Mouse (Mus musculus) midbrain, embryonic 15.5 days (tissue): ENCODE measurements at regions not wholly inside any gene's neighbourhood (a gene's known extent, or its start where the extent isn't known, plus 50 kb on each side); places are given as distances from the start of the nearest gene placed in this dataset.
A peak's percentile ranks its signal among the peaks of the same experiment; 100 is the strongest.

Experiments used
- ATAC-seq: fragments of 200-750 bp; cut with Nextera tagmentation; replicated peaks from 2 replicates; pipeline ENCODE4 v1.8.0; 2017; ENCODE audit warnings: moderate TSS enrichment
- H3K27ac ChIP-seq: fragments of 300-500 bp; sonication (generic); 2 replicates; pipeline ENCODE4 v1.5.1; 2015; ENCODE audit warnings: mild to moderate bottlenecking, inconsistent platforms
- H3K27me3 ChIP-seq: fragments of 300-500 bp; sonication (generic); replicated peaks from 2 replicates; pipeline ENCODE4 v1.6.1; 2015; ENCODE audit warnings: inconsistent platforms
- H3K36me3 ChIP-seq: fragments of 300-500 bp; sonication (generic); replicated peaks from 2 replicates; pipeline ENCODE4 v1.6.1; 2015; ENCODE audit warnings: inconsistent platforms
- H3K4me1 ChIP-seq: fragments of 300-500 bp; sonication (generic); 2 replicates; pipeline ENCODE4 v1.6.1; 2015; ENCODE audit warnings: inconsistent platforms
- H3K4me2 ChIP-seq: fragments of 300-500 bp; sonication (generic); 2 replicates; pipeline ENCODE4 v1.6.1; 2015; ENCODE audit warnings: inconsistent platforms, mild to moderate bottlenecking, moderate library complexity
- H3K4me3 ChIP-seq: fragments of 300-500 bp; sonication (generic); 2 replicates; pipeline ENCODE4 v1.5.1; 2015; ENCODE audit warnings: mild to moderate bottlenecking, inconsistent platforms
- H3K9ac ChIP-seq: fragments of 300-500 bp; sonication (generic); 2 replicates; pipeline ENCODE4 v1.6.1; 2015; ENCODE audit warnings: mild to moderate bottlenecking, inconsistent platforms
- H3K9me3 ChIP-seq: fragments of 300-500 bp; sonication (generic); 2 replicates; pipeline ENCODE4 v1.6.1; 2016; ENCODE audit warnings: inconsistent platforms
- WGBS: fragments of 180-500 bp; shearing (Covaris S2); methylation state at CpG from one replicate; pipeline ENCODE4 v1.1.7; 2015; ENCODE audit warnings: mixed read lengths; 5-methylcytosine and 5-hydroxymethylcytosine counted together

- Histone ChIP-seq H3K27ac (peak overlapping the region; percentile 7), H3K27me3 (no peaks in the 10 kb centered on the region), H3K4me1 (peaks cover 36% of the 10 kb centered on the region), H3K9ac (no peak overlapping the region), H3K4me2 (0 out of 2 replicates have a peak overlapping the region, but pooled peaks have one; percentile 4), H3K4me3 (no peak overlapping the region), H3K36me3 (no peaks in the 10 kb centered on the region), H3K9me3 (no peaks in the 10 kb centered on the region)
- 11% methylated on average over 18 of the region's 18 CpGs for WGBS
- ATAC-seq = peak; percentile 62
These were observed 109.0 kb upstream of the Thy1 start for GRCm38 (mm10) chr9:43934012-43934690.

DNA sequence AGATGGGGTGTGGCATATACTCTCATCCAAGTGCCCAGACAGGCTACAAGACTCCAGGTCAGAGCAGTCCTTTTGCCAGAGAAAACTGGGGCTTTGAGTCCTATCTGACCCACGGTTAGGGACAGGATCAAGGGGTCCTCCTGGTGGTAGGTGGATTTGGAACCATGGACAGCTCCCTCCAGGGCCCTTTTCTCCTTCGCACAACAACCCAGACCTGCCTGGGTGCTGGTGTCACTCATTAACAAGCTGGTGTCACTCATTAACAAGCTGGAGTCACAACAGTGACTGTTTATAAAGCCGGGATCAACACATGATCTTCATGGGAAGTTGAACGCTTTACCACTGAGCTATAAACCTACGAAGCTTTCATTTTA lies 108.5 kb upstream of the Thy1 start:
- Histone ChIP-seq H3K9ac (no peak overlapping the region), H3K36me3 (no peaks in the 10 kb centered on the region), H3K9me3 (no peaks in the 10 kb centered on the region), H3K27ac (peak overlapping the region; percentile 7; the same call in 1 of the 2 replicates), H3K27me3 (no peaks in the 10 kb centered on the region), H3K4me3 (no peak overlapping the region), H3K4me1 (peaks cover 31% of the 10 kb centered on the region), H3K4me2 (0 out of 2 replicates have a peak overlapping the region, but pooled peaks have one; percentile 4)
- WGBS = 33% methylated on average over 5 of the region's 5 CpGs
- ATAC-seq = no peak

- Histone ChIP-seq H3K27ac (no peak overlapping the region), H3K4me2 (no peak overlapping the region), H3K4me3 (no peak overlapping the region), H3K27me3 (no peaks in the 10 kb centered on the region), H3K36me3 (no peaks in the 10 kb centered on the region), H3K9ac (no peak overlapping the region), H3K4me1 (peaks cover 10% of the 10 kb centered on the region), H3K9me3 (no peaks in the 10 kb centered on the region)
- no peak for ATAC-seq
- WGBS = 71% methylated on average over 11 of the region's 11 CpGs
These were observed 103.8 kb upstream of the Thy1 start for GRCm38 (mm10) chr9:43939336-43939735.

DNA sequence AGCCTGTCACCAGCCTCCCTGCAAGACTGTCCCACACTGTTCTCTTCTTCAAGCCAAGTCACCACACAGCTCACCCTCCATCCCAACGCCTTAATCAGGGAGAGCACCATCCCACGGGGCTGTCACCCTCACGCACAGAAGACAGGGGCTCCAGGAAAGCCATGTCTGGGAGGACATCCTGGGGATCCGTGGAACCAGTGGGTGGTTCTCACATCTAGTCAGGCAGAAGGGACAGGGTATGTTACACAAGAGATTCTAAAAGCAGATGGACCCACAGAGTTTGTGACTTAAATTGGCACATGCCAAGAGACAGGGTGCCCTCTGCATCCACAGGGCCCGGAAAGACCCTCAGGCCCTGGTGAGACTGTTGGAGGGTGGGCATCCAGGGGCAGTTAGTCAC lies 101.0 kb upstream of the Thy1 start:
- ATAC-seq = no peak
- Histone ChIP-seq H3K9ac (no peak overlapping the region), H3K27ac (no peak overlapping the region), H3K9me3 (no peaks in the 10 kb centered on the region), H3K36me3 (no peaks in the 10 kb centered on the region), H3K27me3 (no peaks in the 10 kb centered on the region), H3K4me2 (no peak overlapping the region), H3K4me3 (no peak overlapping the region), H3K4me1 (peaks cover 6% of the 10 kb centered on the region)
- WGBS = 82% methylated on average over 5 of the region's 5 CpGs

DNA sequence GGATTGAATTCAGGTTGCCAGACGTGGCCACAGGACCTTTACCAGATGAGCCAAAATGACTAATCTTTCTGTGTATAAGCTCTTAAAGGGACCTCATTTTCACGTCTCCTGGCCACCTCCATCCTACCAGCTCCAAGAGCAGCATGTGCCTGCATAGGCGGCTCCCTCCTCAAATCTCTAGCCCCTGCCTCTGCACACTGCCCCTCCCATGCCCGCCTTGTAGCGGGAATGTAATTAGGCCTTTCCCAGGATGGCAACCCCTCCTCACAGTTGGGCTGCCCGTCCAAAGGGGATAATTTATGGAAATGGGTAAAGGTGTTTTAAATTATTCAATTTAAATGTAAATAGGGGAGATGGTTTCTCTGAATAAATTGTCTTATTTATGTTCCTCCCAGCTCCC lies 99.7 kb upstream of the Thy1 start:
- Histone ChIP-seq H3K36me3 (no peaks in the 10 kb centered on the region), H3K27ac (no peak overlapping the region), H3K9ac (no peak overlapping the region), H3K4me2 (no peak overlapping the region), H3K4me1 (peaks cover 11% of the 10 kb centered on the region), H3K4me3 (no peak overlapping the region), H3K27me3 (no peaks in the 10 kb centered on the region), H3K9me3 (no peaks in the 10 kb centered on the region)
- ATAC-seq = no peak
- WGBS = 20% methylated on average over 6 of the region's 6 CpGs

GRCm38 (mm10) chr9:43944816-43945741 lies 98.1 kb upstream of the Thy1 start:
- Histone ChIP-seq H3K27ac (no peak overlapping the region), H3K9me3 (no peaks in the 10 kb centered on the region), H3K4me3 (no peak overlapping the region), H3K9ac (no peak overlapping the region), H3K27me3 (no peaks in the 10 kb centered on the region), H3K4me1 (peaks cover 11% of the 10 kb centered on the region), H3K4me2 (no peak overlapping the region), H3K36me3 (no peaks in the 10 kb centered on the region)
- 79% methylated on average over 13 of the region's 13 CpGs for WGBS
- no peak for ATAC-seq

- no peak overlapping the region for H3K4me2 ChIP-seq
- 77% methylated on average over 13 of the region's 13 CpGs for WGBS
- no peak overlapping the region for H3K4me3 ChIP-seq
These were observed 97.1 kb upstream of the Thy1 start for GRCm38 (mm10) chr9:43945997-43946649.

GRCm38 (mm10) chr9:43947089-43947488 lies 96.1 kb upstream of the Thy1 start:
- no peak overlapping the region for H3K27ac ChIP-seq
- H3K27me3 ChIP-seq = no peaks in the 10 kb centered on the region
- 66% methylated on average over 5 of the region's 5 CpGs for WGBS
- H3K4me1 ChIP-seq = peaks cover 11% of the 10 kb centered on the region
- no peak overlapping the region for H3K4me2 ChIP-seq
- ATAC-seq = no peak
- no peaks in the 10 kb centered on the region for H3K36me3 ChIP-seq
- H3K9me3 ChIP-seq = no peaks in the 10 kb centered on the region
- no peak overlapping the region for H3K4me3 ChIP-seq
- H3K9ac ChIP-seq = no peak overlapping the region

More at GRCm38 (mm10) chr9:43945997-43946649, 97.1 kb upstream of the Thy1 start:
- Histone ChIP-seq H3K9me3 (no peaks in the 10 kb centered on the region), H3K27ac (no peak overlapping the region), H3K27me3 (no peaks in the 10 kb centered on the region), H3K36me3 (no peaks in the 10 kb centered on the region), H3K4me1 (peaks cover 11% of the 10 kb centered on the region), H3K9ac (no peak overlapping the region)
- ATAC-seq = no peak

DNA sequence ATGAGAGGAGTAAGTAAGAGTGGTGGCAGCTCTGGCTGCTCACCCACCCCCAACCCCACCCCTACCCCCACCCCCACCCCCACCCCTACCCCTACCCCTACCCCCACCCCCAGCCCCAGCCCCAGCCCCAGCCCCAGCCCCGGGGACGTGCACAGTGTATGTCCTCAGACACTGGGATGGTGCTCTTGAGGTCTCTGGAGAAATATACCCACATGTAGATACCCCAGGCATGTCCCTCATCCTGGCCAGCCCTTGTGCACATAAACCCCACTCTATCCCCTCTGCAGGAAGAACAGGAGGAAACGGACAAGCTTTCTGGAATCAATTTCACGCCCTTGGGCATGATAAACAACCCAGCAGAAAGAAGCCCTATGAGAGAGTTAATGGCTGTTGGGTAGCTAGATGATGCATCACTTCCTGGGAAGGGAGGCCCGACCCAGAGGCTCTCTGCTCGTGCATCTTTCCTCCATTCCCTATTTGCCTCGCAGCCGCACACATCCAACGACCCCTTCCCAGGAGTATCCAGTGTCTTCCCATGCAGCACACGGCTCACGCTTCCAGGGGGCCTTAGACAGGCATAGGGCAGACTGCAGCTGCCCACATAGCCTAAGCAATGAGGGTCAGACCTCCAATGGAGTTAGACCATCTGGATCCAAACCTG lies 95.6 kb upstream of the Thy1 start:
- Histone ChIP-seq H3K9me3 (no peaks in the 10 kb centered on the region), H3K4me1 (peaks cover 11% of the 10 kb centered on the region), H3K9ac (no peak overlapping the region), H3K27me3 (no peaks in the 10 kb centered on the region), H3K27ac (no peak overlapping the region), H3K4me2 (no peak overlapping the region), H3K4me3 (no peak overlapping the region), H3K36me3 (no peaks in the 10 kb centered on the region)
- ATAC-seq = no peak
- 43% methylated on average over 11 of the region's 11 CpGs for WGBS

- Histone ChIP-seq H3K27ac (no peak overlapping the region), H3K4me2 (no peak overlapping the region), H3K4me1 (peaks cover 6% of the 10 kb centered on the region), H3K9me3 (no peaks in the 10 kb centered on the region), H3K4me3 (no peak overlapping the region), H3K9ac (no peak overlapping the region), H3K36me3 (no peaks in the 10 kb centered on the region), H3K27me3 (peaks cover 3% of the 10 kb centered on the region; the same call in 1 of the 2 replicates)
- 0 out of 2 replicates have a peak, but pooled peaks have one; percentile 48 for ATAC-seq
- WGBS = 34% methylated on average over 7 of the region's 7 CpGs
These were observed 90.1 kb upstream of the Thy1 start for GRCm38 (mm10) chr9:43953128-43953527.

DNA sequence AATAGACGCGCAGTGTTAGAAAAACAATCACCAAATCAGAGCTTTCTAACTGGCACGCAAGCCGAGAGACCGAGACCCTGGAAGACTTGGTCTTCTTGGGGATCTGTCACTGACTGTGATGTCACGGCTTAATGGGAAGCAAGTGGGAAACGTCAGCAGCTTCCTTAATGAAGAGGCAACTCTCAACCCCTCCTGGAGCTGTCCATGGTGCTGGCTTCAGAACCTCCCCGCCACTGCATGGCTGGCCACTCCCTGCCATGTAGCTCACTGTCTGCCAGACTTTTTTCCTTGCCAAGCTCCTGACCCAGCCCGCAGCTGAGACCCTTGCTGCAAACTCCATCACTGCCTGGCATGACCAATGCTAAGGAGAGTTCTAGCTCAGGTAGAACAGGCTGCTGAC lies 83.6 kb upstream of the Thy1 start:
- Histone ChIP-seq H3K27me3 (peaks cover 3% of the 10 kb centered on the region; the same call in 1 of the 2 replicates), H3K36me3 (no peaks in the 10 kb centered on the region), H3K9me3 (no peaks in the 10 kb centered on the region), H3K4me2 (no peak overlapping the region), H3K4me1 (peaks cover 13% of the 10 kb centered on the region; the same call in 1 of the 2 replicates), H3K9ac (no peak overlapping the region), H3K27ac (no peak overlapping the region), H3K4me3 (no peak overlapping the region)
- WGBS = 26% methylated on average over 9 of the region's 9 CpGs
- no peak for ATAC-seq

GRCm38 (mm10) chr9:43961431-43961830 lies 81.8 kb upstream of the Thy1 start:
- ATAC-seq = peak; percentile 50; the same call in 1 of the 2 replicates
- no peaks in the 10 kb centered on the region for H3K36me3 ChIP-seq
- H3K4me2 ChIP-seq = no peak overlapping the region
- peaks cover 13% of the 10 kb centered on the region; the same call in 1 of the 2 replicates for H3K4me1 ChIP-seq
- peak overlapping the region; percentile 59 for H3K27ac ChIP-seq
- no peaks in the 10 kb centered on the region for H3K9me3 ChIP-seq
- H3K27me3 ChIP-seq = peaks cover under 1% of the 10 kb centered on the region; the same call in 1 of the 2 replicates
- no peak overlapping the region for H3K4me3 ChIP-seq
- WGBS = 31% methylated on average over 12 of the region's 12 CpGs
- no peak overlapping the region for H3K9ac ChIP-seq
